Mouse (Mus musculus) kidney, adult 2 months (tissue): ENCODE results near the gene Nrp1.

Experiments used
- CTCF ChIP-seq: fragments of 200-500 bp; conservative IDR thresholded peaks from 2 replicates; pipeline ENCODE4 v1.5.1; 2011; ENCODE audit warnings: low read depth, mild to moderate bottlenecking, control low read depth, low read length, moderate library complexity, mixed read lengths; ENCODE audit not compliant: insufficient read depth, insufficient read length
- POLR2A ChIP-seq: fragments of 200-500 bp; IDR thresholded peaks from one replicate; pipeline ENCODE4 v1.6.1; 2011; ENCODE audit warnings: low read depth, low read length, control low read depth

DNA sequence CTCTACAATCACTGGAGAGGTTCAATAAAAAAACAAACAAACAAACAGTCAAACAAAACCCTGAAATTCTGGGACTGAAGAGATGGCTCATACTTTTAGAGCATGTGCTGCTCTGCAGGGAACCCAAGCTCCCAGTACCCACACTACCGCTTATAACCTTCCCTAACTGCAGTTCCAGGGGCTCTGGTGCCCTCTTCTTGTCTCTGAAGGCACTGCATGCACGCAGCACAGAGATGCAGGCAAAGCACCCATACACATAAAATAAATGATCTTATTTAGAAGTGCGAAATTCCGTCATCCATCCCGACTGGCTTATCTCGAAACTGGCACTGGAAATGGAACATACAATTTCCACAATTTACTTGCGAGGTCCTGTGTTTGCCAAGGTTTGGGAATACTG, 165.4 kb downstream of the Nrp1 start:
- peak; percentile 50 for TF ChIP-seq CTCF
- no peak for TF ChIP-seq POLR2A
